Mouse (Mus musculus) right cerebral cortex, adult 2 months (tissue): ENCODE data around the gene Rab3c.

Experiments
- DNase-seq, 2 experiments: peaks; one replicate each; pipeline ENCODE4 v3.0.0; 2021 to 2022; ENCODE audit warnings: low spot score in 2 of 2

Rab3c gene

GRCm38 (mm10) chr13:110019774-110020173 lies 261.0 kb downstream of the Rab3c start:
- DNase-seq = no peak

DNA sequence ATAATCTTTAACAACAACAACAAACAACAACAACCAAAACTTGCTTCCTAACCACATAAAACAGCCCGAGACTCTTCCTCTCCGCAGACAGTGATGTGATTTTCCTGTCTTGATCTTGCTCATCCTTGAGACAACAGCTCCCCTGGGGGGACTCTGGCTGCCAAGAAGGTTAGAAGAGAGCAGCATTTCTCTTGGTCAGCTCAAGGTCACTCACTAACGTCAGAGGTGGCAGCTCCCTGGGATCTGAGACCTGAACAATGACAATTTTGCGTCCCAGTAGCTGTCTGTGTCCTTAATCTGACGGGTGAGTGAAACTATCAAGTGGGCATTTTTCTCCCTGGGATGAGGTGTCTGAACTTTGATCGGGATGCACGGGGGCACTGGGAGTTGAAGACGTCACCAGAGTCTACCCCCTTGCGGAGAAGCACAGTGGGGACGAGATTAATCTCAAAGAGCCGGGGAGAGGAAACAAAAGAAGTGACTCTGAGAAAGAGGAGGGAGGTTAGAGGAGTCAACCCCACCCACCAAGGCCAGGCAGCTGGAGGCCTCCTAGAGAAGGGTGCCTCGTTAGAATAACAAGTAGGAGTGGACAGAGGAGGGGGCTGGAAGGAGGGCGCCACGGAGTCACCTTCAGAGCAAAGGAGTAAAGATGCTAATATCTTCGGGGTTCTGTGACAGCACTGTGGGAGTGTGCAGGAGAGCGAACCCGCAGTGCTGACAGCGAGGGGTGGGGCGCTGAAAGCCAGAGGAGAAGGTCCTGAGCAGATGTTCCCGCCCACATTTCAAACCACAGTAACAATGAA lies 261.7 kb downstream of the Rab3c start:
- DNase-seq = no peak

- DNase-seq = peak; percentile 91 to 93
These were observed 262.3 kb downstream of the Rab3c start for GRCm38 (mm10) chr13:110018431-110018901.

GRCm38 (mm10) chr13:110012029-110012428 lies 268.8 kb downstream of the Rab3c start:
- DNase-seq = no peak

- peak; percentile 46 to 54 for DNase-seq
These were observed 269.9 kb downstream of the Rab3c start for GRCm38 (mm10) chr13:110010876-110011275.

DNA sequence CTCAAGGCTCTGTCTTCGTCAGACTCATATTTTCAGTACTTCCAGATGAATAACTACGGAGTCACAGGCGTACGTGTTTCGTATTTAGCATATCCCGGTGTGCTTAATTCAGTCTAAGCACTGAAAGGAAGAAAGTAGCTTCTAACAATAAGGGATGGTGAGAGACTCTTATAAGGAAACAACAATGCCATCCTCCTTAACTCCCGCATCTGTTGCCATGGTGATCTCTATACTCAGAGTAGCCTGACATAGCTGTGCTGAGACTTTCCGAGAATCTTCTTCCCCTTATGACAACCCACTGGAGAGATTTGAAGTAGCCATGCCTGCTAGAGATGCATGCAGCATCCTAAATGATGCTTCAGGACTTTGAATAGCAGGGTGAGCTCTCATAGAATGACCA lies 272.3 kb downstream of the Rab3c start:
- DNase-seq = peak; percentile 34 to 42

DNA sequence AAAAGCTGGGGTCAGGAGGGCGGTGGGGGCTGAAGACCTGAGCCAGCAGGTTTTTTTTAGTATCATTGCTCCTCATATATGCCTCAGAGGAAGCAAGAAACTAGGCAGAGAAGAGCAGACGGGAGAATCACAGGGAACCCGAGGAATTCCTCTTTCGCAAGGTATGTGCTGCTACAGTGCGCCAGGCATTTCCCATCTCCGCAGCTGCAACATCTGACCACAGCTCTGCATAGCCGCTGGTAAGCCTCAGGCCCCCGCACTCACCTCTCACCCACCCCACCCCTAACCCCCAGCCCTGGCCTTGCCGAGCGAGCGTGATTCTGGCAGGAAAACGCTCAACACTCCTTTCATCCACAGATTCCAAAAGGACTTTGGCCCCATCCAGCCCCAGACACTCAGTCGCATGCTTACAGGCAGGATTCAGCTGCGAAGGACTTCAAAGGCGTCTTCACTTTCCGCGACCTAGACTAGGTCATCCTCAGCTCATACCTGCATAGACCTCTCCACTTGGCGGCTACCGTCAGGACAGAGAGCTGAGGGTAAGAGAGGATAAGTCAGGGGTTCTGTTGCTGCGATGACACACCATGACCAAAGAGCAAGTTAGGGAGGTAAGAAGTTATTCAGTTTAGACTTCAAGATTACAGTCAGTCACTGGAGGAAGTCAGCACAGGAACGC lies 274.6 kb downstream of the Rab3c start:
- no peak for DNase-seq
